Mouse (Mus musculus) heart, embryonic 10.5 days (tissue): ENCODE results near the gene Zfp709. TPM values are rescaled to one million over a fixed set of nuclear protein-coding genes. Genes with fewer than 3 reads are reported as not detected.

ENCODE experiments used
- DNase-seq: peaks from one replicate; pipeline ENCODE4 v3.0.0-alpha.2; 2017; ENCODE audit warnings: low spot score
- H3K27ac ChIP-seq: fragments of 300-500 bp; sonication (generic); 2 replicates; pipeline ENCODE4 v1.5.1; 2016; ENCODE audit warnings: mild to moderate bottlenecking
- H3K27me3 ChIP-seq: fragments of 300-500 bp; sonication (generic); 2 replicates; pipeline ENCODE4 v1.6.1; 2016; ENCODE audit warnings: mild to moderate bottlenecking; ENCODE audit not compliant: poor library complexity, insufficient read depth, severe bottlenecking
- H3K36me3 ChIP-seq: fragments of 300-500 bp; sonication (generic); 2 replicates; pipeline ENCODE4 v1.6.1; 2016; ENCODE audit warnings: mild to moderate bottlenecking, moderate library complexity
- H3K4me1 ChIP-seq: fragments of 300-500 bp; sonication (generic); 2 replicates; pipeline ENCODE4 v1.6.1; 2016; ENCODE audit warnings: mild to moderate bottlenecking
- H3K4me3 ChIP-seq: fragments of 300-500 bp; sonication (generic); 2 replicates; pipeline ENCODE4 v1.5.1; 2016; ENCODE audit warnings: mild to moderate bottlenecking, moderate library complexity
- H3K9me3 ChIP-seq: fragments of 300-500 bp; sonication (generic); 2 replicates; pipeline ENCODE4 v1.6.1; 2016; ENCODE audit warnings: mild to moderate bottlenecking, moderate library complexity
- WGBS: fragments of 180-500 bp; shearing (Covaris S2); methylation state at CpG from one replicate; pipeline ENCODE4 v1.1.7; 2016; 5-methylcytosine and 5-hydroxymethylcytosine counted together
- polyA plus RNA-seq: library from polyadenylated mRNA; unstranded; fragments of >200 nt; fragmentation: Nextera tagmentation; extraction: Ambion mirVana; gene quantifications from 2 replicates; pipeline ENCODE4 v1.2.1, GENCODE M21; 2016

The Zfp709 gene
- polyA plus RNA-seq, 1 experiment from 2014 or later = 5.1 TPM

DNA sequence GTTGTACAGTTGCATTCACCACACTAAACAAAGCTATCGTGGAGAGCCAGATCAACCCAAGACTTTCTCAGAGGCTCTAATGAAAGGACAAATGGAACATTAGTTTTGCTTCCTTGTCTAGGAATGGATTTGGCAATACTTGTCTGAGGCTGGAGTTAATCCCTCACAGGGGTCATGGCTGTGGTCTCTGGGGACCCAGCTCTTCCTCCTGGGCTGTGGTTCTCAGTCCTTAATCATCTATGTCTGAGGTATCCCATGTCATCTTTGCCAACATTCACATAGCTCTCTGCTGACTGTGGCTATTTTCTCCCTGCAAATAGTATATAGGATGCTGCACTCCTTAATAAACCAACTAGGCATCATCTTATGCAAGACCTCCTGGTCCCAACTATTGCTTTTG is 60.0 kb downstream of the Zfp709 start:
- DNase-seq = no peak
- Histone ChIP-seq H3K9me3 (no peaks in the 10 kb centered on the region), H3K27ac (no peak overlapping the region), H3K27me3 (no peaks in the 10 kb centered on the region), H3K36me3 (no peaks in the 10 kb centered on the region), H3K4me1 (no peaks in the 10 kb centered on the region), H3K4me3 (no peak overlapping the region)
- WGBS = 80% methylated on average over 1 of the region's 1 CpGs

Other genes with a start within 250 kb of the Zfp709 start
- 0.31 and 0.48 TPM in 2 replicates for gene Unc13a, start 210.3 kb upstream of the Zfp709 start, polyA plus RNA-seq
- gene Jak3, start 205.7 kb upstream of the Zfp709 start, polyA plus RNA-seq = 6.7 and 9.7 TPM in 2 replicates
- gene Insl3, start 192.8 kb upstream of the Zfp709 start, polyA plus RNA-seq = 0.99 and 1.5 TPM in 2 replicates
- 1.6 and 2.9 TPM in 2 replicates for gene B3gnt3, start 180.2 kb upstream of the Zfp709 start, polyA plus RNA-seq
- 2.0 and 3.1 TPM in 2 replicates for gene Fcho1, start 156.3 kb upstream of the Zfp709 start, polyA plus RNA-seq
- 2.5 and 3.6 TPM in 2 replicates for gene Zfp882, start 26.6 kb downstream of the Zfp709 start, polyA plus RNA-seq
- gene Zfp617, start 26.6 kb downstream of the Zfp709 start, polyA plus RNA-seq = 29.4 and 31.3 TPM in 2 replicates
- 16.2 and 19.5 TPM in 2 replicates for gene Zfp961, start 69.0 kb downstream of the Zfp709 start, polyA plus RNA-seq
- not detected in 2 replicates for gene Cyp4f18, start 127.6 kb downstream of the Zfp709 start, polyA plus RNA-seq
- not detected in 2 replicates for gene Olfr372, start 159.2 kb downstream of the Zfp709 start, polyA plus RNA-seq
- 0.06 TPM in 1 of 2 replicates, not detected in the other for gene Olfr373, start 201.2 kb downstream of the Zfp709 start, polyA plus RNA-seq
- not detected in 2 replicates for gene Olfr374, start 225.0 kb downstream of the Zfp709 start, polyA plus RNA-seq